Mouse (Mus musculus): ENCODE results near the gene 5330417C22Rik. TPM values are rescaled to one million over a fixed set of nuclear protein-coding genes. Genes with fewer than 3 reads are reported as not detected.
"Not testable (repeated sequence)": the region's sequence is repeated elsewhere in the genome, so short reads cannot be mapped to it uniquely, and the experiment has no call there.

5330417C22Rik gene
- total and polyA plus RNA-seq, 2 experiments from 2014 or later: 11.5 to 17.5 TPM

DNA sequence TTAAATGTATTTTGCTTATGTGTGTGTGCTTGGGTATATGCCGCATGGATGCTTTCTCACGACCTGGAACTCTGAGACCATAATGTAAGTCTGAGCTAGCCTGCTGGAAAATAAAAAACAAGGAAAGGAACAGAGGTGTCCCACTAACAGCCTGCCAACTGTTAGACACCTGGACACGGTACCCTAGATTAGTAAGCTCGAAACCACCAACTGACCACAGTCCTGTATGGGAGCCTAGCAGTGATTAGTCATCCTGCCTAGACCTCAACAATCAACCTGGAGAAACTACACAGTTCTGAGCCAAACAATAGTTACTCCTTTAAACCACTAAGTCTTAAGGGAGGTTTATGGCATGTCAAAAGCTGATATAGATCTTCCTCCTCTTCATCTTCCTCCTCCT lies 12.9 kb downstream of the 5330417C22Rik start:
- DNase-seq (no peak), ATAC-seq (no peak)
- Histone ChIP-seq H3K4me1 (ENCODE audit: insufficient read depth) (no peaks in the 10 kb centered on the region), H3K9ac (no peak overlapping the region), H3K4me2 (ENCODE audit: low read depth) (no peak overlapping the region), H3K4me3 (ENCODE audit: low read depth, low read length) (no peak overlapping the region), H3K36me3 (ENCODE audit: insufficient read depth) (no peaks in the 10 kb centered on the region), H3K27ac (ENCODE audit: low read depth, low read length) (no peak overlapping the region), H3K27me3 (ENCODE audit: insufficient read depth, low read length) (no peaks in the 10 kb centered on the region), H3K9me3 (ENCODE audit: low read length) (no peaks in the 10 kb centered on the region)
- TF ChIP-seq CTCF (IDR thresholded peaks at IDR 0.05; ENCODE audit: low read depth): no peak
- WGBS: 94% methylated on average over 4 of the region's 4 CpGs

DNA sequence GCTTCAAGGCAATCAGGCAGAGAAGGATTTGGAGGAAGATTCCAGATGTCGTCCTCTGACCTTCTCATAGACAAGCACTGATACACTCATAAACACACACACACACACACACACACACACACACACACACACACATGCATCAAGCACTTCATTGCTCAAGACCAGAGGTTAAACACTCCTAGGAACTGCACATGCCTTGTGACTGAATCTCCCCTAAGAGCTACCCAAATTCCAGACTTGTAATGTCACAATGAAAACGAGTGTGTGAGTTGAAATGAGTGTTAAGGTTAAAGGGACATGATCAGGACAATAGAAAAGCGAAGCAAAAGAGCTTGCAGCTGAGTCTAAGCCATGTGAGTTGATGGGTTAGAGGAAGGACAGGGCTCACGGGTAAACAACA lies 18.1 kb downstream of the 5330417C22Rik start:
- DNase-seq (no peak), ATAC-seq (no peak)
- Histone ChIP-seq H3K4me2 (ENCODE audit: low read depth) (no peak overlapping the region), H3K4me3 (ENCODE audit: low read depth, low read length) (no peak overlapping the region), H3K27me3 (ENCODE audit: insufficient read depth, low read length) (no peaks in the 10 kb centered on the region), H3K9ac (no peak overlapping the region), H3K36me3 (ENCODE audit: insufficient read depth) (no peaks in the 10 kb centered on the region), H3K27ac (ENCODE audit: low read depth, low read length) (no peak overlapping the region), H3K4me1 (ENCODE audit: insufficient read depth) (no peaks in the 10 kb centered on the region), H3K9me3 (ENCODE audit: low read length) (no peaks in the 10 kb centered on the region)
- TF ChIP-seq CTCF (IDR thresholded peaks at IDR 0.05; ENCODE audit: low read depth): no peak
- WGBS: 56% methylated on average over 4 of the region's 4 CpGs

DNA sequence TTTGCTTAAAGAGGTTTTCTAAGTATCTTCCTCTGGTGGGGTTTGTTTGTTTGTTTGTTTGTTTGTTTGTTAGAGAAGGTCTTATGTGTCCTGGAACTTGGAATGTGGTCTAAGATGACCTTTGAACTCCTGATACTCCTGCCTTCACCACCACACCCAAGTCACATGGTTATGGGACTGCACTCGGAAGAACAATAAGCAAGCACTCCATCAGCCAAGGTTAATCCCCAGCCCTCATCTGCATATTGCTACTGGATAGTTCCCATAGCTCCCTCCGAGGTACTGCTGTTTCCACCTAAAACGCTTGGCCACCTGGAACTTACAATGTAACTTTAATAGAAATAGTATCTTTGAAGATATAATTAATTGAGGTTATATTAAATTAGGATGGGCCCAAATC lies 22.9 kb downstream of the 5330417C22Rik start:
- Histone ChIP-seq H3K4me1 (ENCODE audit: insufficient read depth) (0 out of 2 replicates have a peak, but pooled peaks cover 9% of the 10 kb centered on the region), H3K27me3 (ENCODE audit: insufficient read depth, low read length) (no peaks in the 10 kb centered on the region), H3K36me3 (ENCODE audit: insufficient read depth) (no peaks in the 10 kb centered on the region), H3K9me3 (ENCODE audit: low read length) (no peaks in the 10 kb centered on the region), H3K4me3 (ENCODE audit: low read depth, low read length) (no peak overlapping the region), H3K4me2 (ENCODE audit: low read depth) (no peak overlapping the region), H3K27ac (ENCODE audit: low read depth, low read length) (no peak overlapping the region), H3K9ac (no peak overlapping the region)
- WGBS: 46% methylated on average over 3 of the region's 3 CpGs
- ATAC-seq (no peak), DNase-seq (no peak)
- TF ChIP-seq CTCF (IDR thresholded peaks at IDR 0.05; ENCODE audit: low read depth): no peak

DNA sequence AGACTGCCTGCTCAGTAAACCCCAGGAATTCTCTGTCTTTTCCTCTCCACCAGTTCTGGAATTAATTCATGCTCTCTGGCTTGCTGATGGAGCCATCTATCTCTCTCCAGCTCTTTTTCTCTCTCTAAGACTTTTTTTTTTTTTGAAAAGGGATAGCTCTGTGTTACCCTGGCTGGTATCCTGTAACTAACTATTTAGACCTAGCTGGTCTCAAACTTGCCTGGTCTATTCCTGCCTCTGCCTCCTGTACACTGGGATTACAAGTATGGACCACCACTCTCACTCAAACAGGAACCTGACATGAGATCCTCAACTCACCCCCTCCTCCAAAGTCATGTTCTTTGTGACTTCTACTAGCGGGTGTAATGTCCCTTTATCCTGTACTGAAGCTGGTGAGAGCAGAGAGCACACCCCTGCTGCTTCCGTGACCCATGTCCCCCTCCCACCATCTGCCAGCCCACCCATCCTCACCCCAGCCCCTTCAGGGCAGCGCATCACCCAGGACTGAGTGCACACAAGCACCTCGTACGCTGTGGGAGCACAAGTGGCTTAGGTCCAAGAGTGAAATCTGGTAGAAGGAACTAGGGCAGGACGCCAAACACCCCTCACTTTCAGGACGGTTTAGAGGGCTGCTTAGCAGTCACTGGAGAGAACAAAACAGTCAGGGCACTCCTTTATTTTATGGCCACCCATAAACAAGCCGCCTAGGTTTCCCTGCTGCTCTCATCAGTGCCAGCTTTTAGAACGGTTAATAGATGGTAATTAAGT lies 25.4 kb downstream of the 5330417C22Rik start:
- peak overlapping the region; percentile 59 for H3K27ac ChIP-seq (ENCODE audit: low read depth, low read length)
- peak overlapping the region; percentile 17 for H3K4me2 ChIP-seq (ENCODE audit: low read depth)
- no peak overlapping the region for H3K4me3 ChIP-seq (ENCODE audit: low read depth, low read length)
- no peaks in the 10 kb centered on the region for H3K27me3 ChIP-seq (ENCODE audit: insufficient read depth, low read length)
- no peaks in the 10 kb centered on the region for H3K9me3 ChIP-seq (ENCODE audit: low read length)
- no peak overlapping the region for H3K9ac ChIP-seq
- peak; percentile 73 for DNase-seq
- peak; percentile 80 for ATAC-seq
- WGBS: 6% methylated on average over 9 of the region's 9 CpGs
- no peak for TF ChIP-seq CTCF (IDR thresholded peaks at IDR 0.05; ENCODE audit: low read depth)
- H3K4me1 ChIP-seq (ENCODE audit: insufficient read depth): 0 out of 2 replicates have a peak, but pooled peaks cover 9% of the 10 kb centered on the region
- H3K36me3 ChIP-seq (ENCODE audit: insufficient read depth): no peaks in the 10 kb centered on the region

DNA sequence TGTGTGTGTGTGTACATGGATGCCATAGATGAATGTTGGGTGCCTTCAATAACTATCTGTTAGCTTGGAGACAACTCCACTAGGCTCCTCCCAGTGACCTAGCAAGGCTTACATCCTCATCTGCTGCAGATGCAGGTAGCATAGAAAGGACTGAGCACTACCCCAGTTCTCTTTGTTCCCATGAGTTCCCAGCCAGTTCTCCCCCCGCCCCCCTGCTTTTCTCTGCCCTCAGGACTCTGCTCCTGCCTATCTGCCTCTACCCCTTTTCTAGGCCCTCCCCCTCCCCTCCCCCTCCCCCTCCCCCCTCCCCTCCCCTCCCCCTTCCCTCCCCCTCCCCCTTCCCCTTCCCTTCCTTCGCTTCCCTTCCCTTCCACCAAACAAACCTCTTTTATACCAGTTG lies 26.2 kb downstream of the 5330417C22Rik start:
- no peak for ATAC-seq
- H3K9ac ChIP-seq: no peak overlapping the region
- no peaks in the 10 kb centered on the region for H3K27me3 ChIP-seq (ENCODE audit: insufficient read depth, low read length)
- H3K4me2 ChIP-seq (ENCODE audit: low read depth): no peak overlapping the region
- H3K9me3 ChIP-seq (ENCODE audit: low read length): no peaks in the 10 kb centered on the region
- H3K27ac ChIP-seq (ENCODE audit: low read depth, low read length): no peak overlapping the region
- 0 out of 2 replicates have a peak, but pooled peaks cover 9% of the 10 kb centered on the region for H3K4me1 ChIP-seq (ENCODE audit: insufficient read depth)
- H3K4me3 ChIP-seq (ENCODE audit: low read depth, low read length): no peak overlapping the region
- H3K36me3 ChIP-seq (ENCODE audit: insufficient read depth): no peaks in the 10 kb centered on the region
- no peak for DNase-seq
- no peak for TF ChIP-seq CTCF (IDR thresholded peaks at IDR 0.05; ENCODE audit: low read depth)
- 64% methylated on average over 1 of the region's 2 CpGs for WGBS

DNA sequence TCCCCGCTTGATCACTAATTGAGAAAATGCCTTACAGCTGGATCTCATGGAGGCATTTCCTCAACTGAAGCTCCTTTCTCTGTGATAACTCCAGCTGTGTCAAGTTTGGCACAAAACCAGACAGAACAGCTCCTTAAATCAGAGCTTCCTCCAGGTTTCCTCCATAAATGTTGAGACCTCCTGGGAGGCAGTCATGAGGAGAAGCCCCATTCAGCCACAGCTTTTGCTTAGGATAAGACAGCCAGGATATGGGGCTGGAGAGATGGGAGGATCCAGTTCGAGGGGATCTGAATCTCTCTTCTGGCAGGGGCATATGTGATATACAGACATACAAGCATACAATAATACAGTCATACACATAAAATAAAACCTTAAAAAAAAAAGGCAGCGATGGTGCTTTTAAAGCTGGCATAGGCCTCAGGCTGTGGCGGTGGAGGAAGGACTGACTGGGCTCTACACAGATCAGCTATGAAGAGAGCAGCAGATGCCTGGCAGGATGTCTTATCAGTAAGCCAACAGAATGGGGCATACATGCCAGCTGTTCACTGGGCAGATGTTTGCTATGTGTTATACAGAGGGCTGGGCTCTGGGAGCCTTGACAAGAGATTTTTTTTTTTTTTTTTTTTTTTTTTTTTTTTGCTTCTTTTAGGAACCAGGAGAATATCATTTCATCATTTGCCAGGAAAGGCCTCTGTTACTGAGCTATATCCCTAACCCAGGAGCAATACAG lies 27.4 kb downstream of the 5330417C22Rik start:
- Histone ChIP-seq H3K4me1 (ENCODE audit: insufficient read depth) (0 out of 2 replicates have a peak, but pooled peaks cover 9% of the 10 kb centered on the region), H3K27ac (ENCODE audit: low read depth, low read length) (no peak overlapping the region), H3K27me3 (ENCODE audit: insufficient read depth, low read length) (no peaks in the 10 kb centered on the region), H3K4me2 (ENCODE audit: low read depth) (no peak overlapping the region), H3K9ac (no peak overlapping the region), H3K36me3 (ENCODE audit: insufficient read depth) (no peaks in the 10 kb centered on the region), H3K9me3 (ENCODE audit: low read length) (no peaks in the 10 kb centered on the region), H3K4me3 (ENCODE audit: low read depth, low read length) (no peak overlapping the region)
- ATAC-seq: 0 out of 2 replicates have a peak, but pooled peaks have one; percentile 52
- 68% methylated on average over 3 of the region's 4 CpGs for WGBS
- no peak for DNase-seq
- TF ChIP-seq CTCF (IDR thresholded peaks at IDR 0.05; ENCODE audit: low read depth): no peak

DNA sequence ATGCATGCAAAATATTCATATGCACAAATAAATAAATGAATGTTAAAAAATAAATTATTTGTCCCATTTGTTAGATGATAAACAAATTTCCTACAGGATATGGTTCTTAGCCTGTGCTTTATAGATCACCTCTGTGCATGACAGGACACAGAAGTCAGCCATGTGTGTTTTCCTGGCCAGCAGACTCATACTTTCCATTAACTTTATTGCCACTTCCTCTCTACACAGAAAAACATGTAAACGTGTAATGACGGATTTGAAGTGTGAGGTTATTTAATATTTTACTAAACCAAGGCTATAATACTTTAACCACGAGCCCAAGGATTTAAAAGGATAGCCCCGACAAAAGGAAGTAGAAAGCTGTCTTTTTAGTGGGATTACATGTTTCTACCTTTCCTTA lies 32.4 kb downstream of the 5330417C22Rik start:
- DNase-seq (no peak), ATAC-seq (no peak)
- Histone ChIP-seq H3K4me3 (ENCODE audit: low read depth, low read length) (no peak overlapping the region), H3K4me1 (ENCODE audit: insufficient read depth) (no peaks in the 10 kb centered on the region), H3K36me3 (ENCODE audit: insufficient read depth) (no peaks in the 10 kb centered on the region), H3K27ac (ENCODE audit: low read depth, low read length) (no peak overlapping the region), H3K9me3 (ENCODE audit: low read length) (no peaks in the 10 kb centered on the region), H3K27me3 (ENCODE audit: insufficient read depth, low read length) (no peaks in the 10 kb centered on the region), H3K4me2 (ENCODE audit: low read depth) (no peak overlapping the region), H3K9ac (no peak overlapping the region)
- TF ChIP-seq CTCF (IDR thresholded peaks at IDR 0.05; ENCODE audit: low read depth): no peak
- 88% methylated on average over 4 of the region's 4 CpGs for WGBS

DNA sequence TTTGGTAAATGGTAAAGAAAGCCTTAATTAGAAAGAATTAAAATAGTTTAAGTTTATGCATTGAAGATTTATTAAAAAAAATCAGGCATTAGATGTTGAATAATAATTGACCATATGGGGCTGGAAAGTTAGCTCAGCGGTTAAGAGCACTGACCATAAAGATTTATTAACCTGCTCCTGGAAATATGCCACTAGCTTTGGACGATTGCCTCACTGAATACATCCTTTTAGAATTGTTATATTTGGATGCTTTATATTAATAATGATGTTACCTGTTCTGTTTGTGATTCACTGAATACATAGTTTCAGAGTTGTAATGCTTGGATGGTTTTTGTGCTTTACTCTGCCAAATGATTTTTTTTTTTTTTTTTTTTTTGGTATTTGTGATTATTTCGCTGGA lies 34.9 kb downstream of the 5330417C22Rik start:
- H3K4me1 ChIP-seq (ENCODE audit: insufficient read depth); H3K27me3 ChIP-seq (ENCODE audit: insufficient read depth, low read length); H3K27ac ChIP-seq (ENCODE audit: low read depth, low read length); ATAC-seq; H3K9me3 ChIP-seq (ENCODE audit: low read length); H3K36me3 ChIP-seq (ENCODE audit: insufficient read depth); H3K4me3 ChIP-seq (ENCODE audit: low read depth, low read length); DNase-seq; H3K4me2 ChIP-seq (ENCODE audit: low read depth); H3K9ac ChIP-seq: not testable (repeated sequence)
- WGBS: 79% methylated on average over 3 of the region's 3 CpGs
